Mouse (Mus musculus): ENCODE data around the gene Rpl27a.

DNA sequence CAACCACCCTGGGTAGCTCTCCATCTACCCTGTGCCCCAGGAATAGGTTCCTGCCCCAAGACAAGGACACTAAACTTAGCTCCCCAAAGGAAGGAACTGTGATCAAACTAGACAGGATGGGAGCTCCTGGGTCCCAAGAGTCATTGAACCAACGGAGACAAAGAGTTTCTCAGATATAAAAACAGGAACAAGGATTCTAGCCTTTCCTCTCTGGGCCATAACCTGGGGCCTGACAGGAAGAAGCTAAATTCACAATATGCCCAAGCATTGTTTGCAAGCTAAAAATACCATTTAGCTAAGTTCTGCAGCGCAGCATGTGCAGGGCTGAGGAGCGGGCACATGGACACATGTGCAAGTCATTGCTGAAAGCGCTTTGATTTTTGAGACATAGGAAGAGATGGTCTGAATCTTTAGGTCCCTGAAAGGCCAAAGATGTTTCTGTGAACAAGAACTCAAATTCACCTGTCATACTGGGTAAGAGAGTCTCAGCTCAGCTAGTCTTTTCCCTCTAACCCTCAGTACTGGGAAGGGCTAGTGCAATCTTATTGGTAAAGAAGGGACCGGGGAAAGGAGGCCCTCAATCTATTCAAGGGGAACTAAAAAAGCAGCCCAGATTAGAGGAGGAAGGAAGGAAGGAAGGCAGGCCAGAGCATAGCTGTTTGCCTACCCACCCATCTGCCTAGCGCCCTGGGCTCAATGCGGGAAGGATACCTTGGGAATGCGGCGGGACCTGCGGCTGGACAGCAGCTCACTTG is 22.8 kb downstream of the Rpl27a start:
- TF ChIP-seq CTCF (IDR thresholded peaks at IDR 0.05; ENCODE audit: control insufficient read depth, insufficient read depth, insufficient read length) (no peak), MYOD1 (IDR thresholded peaks at IDR 0.05; ENCODE audit: control insufficient read depth, insufficient read length, low read depth) (no peak), CEBPB (IDR thresholded peaks at IDR 0.05; ENCODE audit: low read depth) (no peak)
